Mouse (Mus musculus) ES-E14 (cell line): ENCODE data around the gene Mdfi.

ENCODE experiments used
- HCFC1 ChIP-seq: IDR thresholded peaks from 2 replicates; pipeline ENCODE4 v1.6.1; 2012; ENCODE audit warnings: low read length, inconsistent platforms, borderline replicate concordance; ENCODE audit not compliant: insufficient read depth
- ZC3H11A ChIP-seq: IDR thresholded peaks from 2 replicates; pipeline ENCODE4 v1.6.1; 2012; ENCODE audit warnings: low read depth, mild to moderate bottlenecking, inconsistent platforms, low read length, borderline replicate concordance

DNA sequence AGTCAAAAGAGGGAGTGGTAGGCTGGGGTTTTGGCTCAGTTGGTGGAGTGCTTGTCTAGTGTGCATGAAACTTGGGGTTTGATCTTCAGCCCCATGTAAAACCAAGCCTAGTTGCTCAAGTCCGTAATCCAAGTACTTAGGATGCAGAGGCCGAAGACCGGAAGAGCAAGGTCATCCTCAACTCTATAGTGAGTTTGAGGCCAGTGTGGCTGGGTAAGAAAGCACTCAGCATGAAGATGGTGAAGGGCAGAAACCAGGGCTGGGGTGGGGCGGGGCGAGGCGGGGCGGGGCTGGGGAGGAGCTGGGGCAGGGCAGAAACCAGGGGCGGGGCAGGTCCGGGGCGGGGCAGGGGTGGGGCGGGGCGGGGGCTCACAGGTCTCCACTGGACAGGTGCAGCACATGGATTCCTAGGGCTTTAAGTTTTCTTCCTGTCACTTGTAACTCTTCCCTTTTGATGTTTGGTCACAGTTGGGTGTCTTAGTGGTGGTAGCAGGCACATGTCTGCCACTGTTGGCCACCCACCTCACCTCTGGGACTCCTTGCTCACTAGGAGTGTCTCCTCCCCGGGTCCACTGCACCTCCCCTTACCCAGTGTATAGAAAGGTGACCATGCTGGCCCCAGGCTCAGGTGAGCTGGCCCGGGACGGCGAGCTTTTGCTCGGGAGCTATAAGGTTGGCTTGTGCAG, 66.9 kb downstream of the Mdfi start:
- TF ChIP-seq ZC3H11A = no peak
- TF ChIP-seq HCFC1 = no peak
